22 mouse cellular contexts compared by ENCODE assay signal in genomic region chr19:48116689-48117088, GRCm38 (mm10).
DNase-seq lines count a peak whose midpoint lies in the region; ATAC-seq and TF ChIP-seq lines count a peak whose summit lies in the region.
"Had no signal": no experiment of that assay in that cellular context is flagged by ENCODE, and none has a peak within 500 bp of the region (broad histone marks: within the 10 kb centered on the region; RNA-seq: fewer than 3 reads in every experiment).

No protein-coding gene starts in this region.

- H3K4me3 ChIP-seq in heart, postnatal 0 days (ENCODE audit: low read depth, low read length), result no peak overlapping the region
- no peak overlapping the region for H3K4me3 ChIP-seq in embryonic facial prominence, embryonic 14.5 days (ENCODE audit: low read depth, low read length)
- H3K4me3 ChIP-seq: erythroblast, embryonic 14.5 days; forebrain, embryonic 13.5 days; hindbrain, embryonic 15.5 days; limb, embryonic 15.5 days; neural tube, embryonic 13.5 days had no signal

- TF ChIP-seq EP300 in heart, postnatal 0 days (IDR thresholded peaks at IDR 0.05; ENCODE audit: low read depth), result no peak

- intact Hi-C loops in heart, postnatal 25 days (cut with DNase I), result no loop called here
- intact Hi-C loops in left cerebral cortex, postnatal 14 days (cut with DNase I), result no loop called here

- H3K4me1 ChIP-seq in heart, postnatal 0 days (ENCODE audit: control insufficient read depth, insufficient read depth), result no peaks in the 10 kb centered on the region
- H3K4me1 ChIP-seq in embryonic facial prominence, embryonic 14.5 days (ENCODE audit: control insufficient read depth, insufficient read depth, low read length), result no peaks in the 10 kb centered on the region
- H3K4me1 ChIP-seq: forebrain, embryonic 13.5 days; hindbrain, embryonic 15.5 days had no signal

- ATAC-seq in heart, postnatal 0 days (ENCODE audit: insufficient read depth, low read depth), result no peak
- ATAC-seq in embryonic facial prominence, embryonic 14.5 days (ENCODE audit: low read depth), result no peak
- ATAC-seq: forebrain, embryonic 13.5 days had no signal

- TF ChIP-seq CTCF in heart, postnatal 0 days (IDR thresholded peaks at IDR 0.05; ENCODE audit: low read depth), result no peak

- DNase-seq in heart, postnatal 0 days (ENCODE audit: low spot score), result peak; percentile 8
- DNase-seq in heart, postnatal 25 days (ENCODE audit: low spot score), result no peak
- peak; percentile 58 to 67 for DNase-seq in kidney, postnatal 4 days
- DNase-seq in kidney, adult 8-10 months, result no peak
- DNase-seq in R1 (ENCODE audit: low read depth, low spot score), result peak; percentile 20
- peak; percentile 64 for DNase-seq in embryonic facial prominence, embryonic 14.5 days (ENCODE audit: low spot score)
- DNase-seq in frontal cortex, postnatal 14 days (ENCODE audit: low spot score in 2 of 2), result no peak
- no peak for DNase-seq in left cerebral cortex, postnatal 14 days (ENCODE audit: low spot score in 2 of 2)
- DNase-seq: adrenal gland, adult 8-10 months; cerebellum, adult 9-10 months; gastrocnemius, postnatal 36 days; kidney, adult 18-20 months; right cerebral cortex, postnatal 14 days; spleen, adult 18-20 months; thymus, postnatal 36 days had no signal

- H3K9ac ChIP-seq in heart, postnatal 0 days (replicated peaks; ENCODE audit: low read depth, low read length), result no peak overlapping the region
- no peak overlapping the region for H3K9ac ChIP-seq in embryonic facial prominence, embryonic 14.5 days (ENCODE audit: low read depth, low read length)
- H3K9ac ChIP-seq: forebrain, embryonic 13.5 days; hindbrain, embryonic 15.5 days; limb, embryonic 15.5 days; neural tube, embryonic 13.5 days had no signal

- WGBS in heart, postnatal 0 days, result 10% methylated on average over 3 of the region's 4 CpGs
- WGBS in embryonic facial prominence, embryonic 14.5 days, result 9% methylated on average over 4 of the region's 4 CpGs

- no peak overlapping the region for H3K4me2 ChIP-seq in heart, postnatal 0 days (ENCODE audit: low read depth, low read length)
- H3K4me2 ChIP-seq in embryonic facial prominence, embryonic 14.5 days (ENCODE audit: low read depth, low read length), result no peak overlapping the region
- H3K4me2 ChIP-seq: forebrain, embryonic 13.5 days; hindbrain, embryonic 15.5 days; limb, embryonic 15.5 days; midbrain, embryonic 11.5 days; neural tube, embryonic 13.5 days had no signal

- peaks cover 2% of the 10 kb centered on the region; the same call in 1 of the 2 replicates for H3K27me3 ChIP-seq in heart, postnatal 0 days (ENCODE audit: control insufficient read depth, insufficient read depth, low read length)
- no peaks in the 10 kb centered on the region for H3K27me3 ChIP-seq in embryonic facial prominence, embryonic 14.5 days (replicated peaks; ENCODE audit: control insufficient read depth, insufficient read depth, low read length)
- H3K27me3 ChIP-seq: forebrain, embryonic 13.5 days; hindbrain, embryonic 15.5 days; neural tube, embryonic 13.5 days had no signal

- H3K27ac ChIP-seq in heart, postnatal 0 days (ENCODE audit: low read depth), result no peak overlapping the region
- H3K27ac ChIP-seq in embryonic facial prominence, embryonic 14.5 days (replicated peaks; ENCODE audit: low read depth, low read length), result no peak overlapping the region
- H3K27ac ChIP-seq: forebrain, embryonic 13.5 days; hindbrain, embryonic 15.5 days; limb, embryonic 15.5 days; macrophage; neural tube, embryonic 13.5 days had no signal

- H3K36me3 ChIP-seq in heart, postnatal 0 days (replicated peaks; ENCODE audit: control insufficient read depth, insufficient read depth, low read length), result no peaks in the 10 kb centered on the region
- no peaks in the 10 kb centered on the region for H3K36me3 ChIP-seq in embryonic facial prominence, embryonic 14.5 days (ENCODE audit: control insufficient read depth, insufficient read depth, low read length)
- H3K36me3 ChIP-seq: hindbrain, embryonic 15.5 days; limb, embryonic 15.5 days; neural tube, embryonic 13.5 days had no signal

- no peaks in the 10 kb centered on the region for H3K9me3 ChIP-seq in heart, postnatal 0 days (replicated peaks; ENCODE audit: control insufficient read depth, low read length)
- no peaks in the 10 kb centered on the region for H3K9me3 ChIP-seq in embryonic facial prominence, embryonic 14.5 days (ENCODE audit: control insufficient read depth, low read length)
- H3K9me3 ChIP-seq: forebrain, embryonic 13.5 days; hindbrain, embryonic 15.5 days; limb, embryonic 15.5 days; neural tube, embryonic 13.5 days had no signal

Comparison
In these comparisons a context has a peak if more than half of its experiments do, and no peak if none do; other contexts are left out.
1. DNase-seq: peak in heart, postnatal 0 days (single experiment), kidney, postnatal 4 days (2 of 2), R1 (single experiment) and embryonic facial prominence, embryonic 14.5 days (single experiment); none in heart, postnatal 25 days (single experiment), kidney, adult 8-10 months (0 of 2), frontal cortex, postnatal 14 days (0 of 2) and left cerebral cortex, postnatal 14 days (0 of 2).